Mouse (Mus musculus): ENCODE data around the gene Fahd1. TPM values are rescaled to one million over a fixed set of nuclear protein-coding genes. Genes with fewer than 3 reads are reported as not detected.

The Fahd1 gene
- polyA plus RNA-seq, 1 experiment = 31.1 TPM

GRCm38 (mm10) chr17:24799476-24799875 is 50.7 kb downstream of the Fahd1 start:
- H3K27ac ChIP-seq (ENCODE audit: insufficient read depth, low read length) = no peak overlapping the region
- TF ChIP-seq CTCF (IDR thresholded peaks at IDR 0.05; ENCODE audit: borderline replicate concordance, insufficient read depth, low read depth, low read length) = no peak
- TF ChIP-seq POLR2A (IDR thresholded peaks at IDR 0.05; ENCODE audit: borderline replicate concordance, insufficient read depth, low read length) = no peak
- 90% methylated on average over 4 of the region's 4 CpGs for WGBS
- H3K4me3 ChIP-seq (replicated peaks; ENCODE audit: insufficient read depth, low read depth, low read length) = no peak overlapping the region
- no peak for DNase-seq
- H3K4me1 ChIP-seq (ENCODE audit: control insufficient read depth, insufficient read depth, low read length) = no peaks in the 10 kb centered on the region
- H3K27me3 ChIP-seq (ENCODE audit: control insufficient read depth, insufficient read depth, low read length) = no peaks in the 10 kb centered on the region; the same call in 1 of the 2 replicates

Other genes starting within 250 kb of the Fahd1 start
- gene Tsc2, start 217.7 kb downstream of the Fahd1 start, polyA plus RNA-seq (2012; rRNA removed) = 168 and 194 TPM in 2 replicates
- 9.0 TPM in 2 replicates for gene Nthl1, start 217.7 kb downstream of the Fahd1 start, polyA plus RNA-seq (2012; rRNA removed)
- 140 and 146 TPM in 2 replicates for gene Slc9a3r2, start 200.0 kb downstream of the Fahd1 start, polyA plus RNA-seq (2012; rRNA removed)
- gene Npw, start 191.9 kb downstream of the Fahd1 start, polyA plus RNA-seq (2012; rRNA removed) = not detected in 2 replicates
- 92.6 and 98.6 TPM in 2 replicates for gene Zfp598, start 180.7 kb downstream of the Fahd1 start, polyA plus RNA-seq (2012; rRNA removed)
- gene Syngr3, start 160.4 kb downstream of the Fahd1 start, polyA plus RNA-seq (2012; rRNA removed) = 130 and 132 TPM in 2 replicates
- gene Gfer, start 154.2 kb downstream of the Fahd1 start, polyA plus RNA-seq (2012; rRNA removed) = 26.7 and 30.9 TPM in 2 replicates
- 7.3 and 7.4 TPM in 2 replicates for gene Noxo1, start 154.1 kb downstream of the Fahd1 start, polyA plus RNA-seq (2012; rRNA removed)
- gene Tbl3, start 142.7 kb downstream of the Fahd1 start, polyA plus RNA-seq (2012; rRNA removed) = 60.6 and 62.4 TPM in 2 replicates
- gene Rnf151, start 132.3 kb downstream of the Fahd1 start, polyA plus RNA-seq (2012; rRNA removed) = 0.18 and 0.57 TPM in 2 replicates
- gene Rps2, start 132.2 kb downstream of the Fahd1 start, polyA plus RNA-seq (2012; rRNA removed) = 577 and 621 TPM in 2 replicates
- gene Ndufb10, start 125.9 kb downstream of the Fahd1 start, polyA plus RNA-seq (2012; rRNA removed) = 548 and 613 TPM in 2 replicates
- 0.67 and 0.70 TPM in 2 replicates for gene Rpl3l, start 122.5 kb downstream of the Fahd1 start, polyA plus RNA-seq (2012; rRNA removed)
- 63.3 and 66.8 TPM in 2 replicates for gene Msrb1, start 113.7 kb downstream of the Fahd1 start, polyA plus RNA-seq (2012; rRNA removed)
- gene Hs3st6, start 97.4 kb downstream of the Fahd1 start, polyA plus RNA-seq (2012; rRNA removed) = 0.80 and 1.0 TPM in 2 replicates
- not detected in 2 replicates for gene Meiob, start 46.1 kb downstream of the Fahd1 start, polyA plus RNA-seq (2012; rRNA removed)
- 195 and 209 TPM in 2 replicates for gene Hagh, start 10.2 kb downstream of the Fahd1 start, polyA plus RNA-seq (2012; rRNA removed)
- 0.11 and 0.27 TPM in 2 replicates for gene Igfals, start 15.6 kb upstream of the Fahd1 start, polyA plus RNA-seq (2012; rRNA removed)
- gene Nubp2, start 36.0 kb upstream of the Fahd1 start, polyA plus RNA-seq (2012; rRNA removed) = 36.4 and 39.0 TPM in 2 replicates
- gene Spsb3, start 36.3 kb upstream of the Fahd1 start, polyA plus RNA-seq (2012; rRNA removed) = 124 and 138 TPM in 2 replicates
- 57.3 and 62.7 TPM in 2 replicates for gene Eme2, start 44.7 kb upstream of the Fahd1 start, polyA plus RNA-seq (2012; rRNA removed)
- 147 and 149 TPM in 2 replicates for gene Mrps34, start 44.8 kb upstream of the Fahd1 start, polyA plus RNA-seq (2012; rRNA removed)
- gene Nme3, start 46.1 kb upstream of the Fahd1 start, polyA plus RNA-seq (2012; rRNA removed) = 99.0 and 109 TPM in 2 replicates
- 358 and 363 TPM in 2 replicates for gene Mapk8ip3, start 86.6 kb upstream of the Fahd1 start, polyA plus RNA-seq (2012; rRNA removed)
- 10.6 and 12.3 TPM in 2 replicates for gene Jpt2, start 110.3 kb upstream of the Fahd1 start, polyA plus RNA-seq (2012; rRNA removed)
- gene Cramp1l, start 165.4 kb upstream of the Fahd1 start, polyA plus RNA-seq (2012; rRNA removed) = 19.8 and 21.3 TPM in 2 replicates
- 18.0 and 19.2 TPM in 2 replicates for gene Ift140, start 165.7 kb upstream of the Fahd1 start, polyA plus RNA-seq (2012; rRNA removed)
- gene Tmem204, start 233.2 kb upstream of the Fahd1 start, polyA plus RNA-seq (2012; rRNA removed) = 20.4 and 22.8 TPM in 2 replicates

Measured in cerebellum, adult 2 months (tissue).